8 mouse cellular contexts compared by ENCODE assay signal in the genomic region with DNA sequence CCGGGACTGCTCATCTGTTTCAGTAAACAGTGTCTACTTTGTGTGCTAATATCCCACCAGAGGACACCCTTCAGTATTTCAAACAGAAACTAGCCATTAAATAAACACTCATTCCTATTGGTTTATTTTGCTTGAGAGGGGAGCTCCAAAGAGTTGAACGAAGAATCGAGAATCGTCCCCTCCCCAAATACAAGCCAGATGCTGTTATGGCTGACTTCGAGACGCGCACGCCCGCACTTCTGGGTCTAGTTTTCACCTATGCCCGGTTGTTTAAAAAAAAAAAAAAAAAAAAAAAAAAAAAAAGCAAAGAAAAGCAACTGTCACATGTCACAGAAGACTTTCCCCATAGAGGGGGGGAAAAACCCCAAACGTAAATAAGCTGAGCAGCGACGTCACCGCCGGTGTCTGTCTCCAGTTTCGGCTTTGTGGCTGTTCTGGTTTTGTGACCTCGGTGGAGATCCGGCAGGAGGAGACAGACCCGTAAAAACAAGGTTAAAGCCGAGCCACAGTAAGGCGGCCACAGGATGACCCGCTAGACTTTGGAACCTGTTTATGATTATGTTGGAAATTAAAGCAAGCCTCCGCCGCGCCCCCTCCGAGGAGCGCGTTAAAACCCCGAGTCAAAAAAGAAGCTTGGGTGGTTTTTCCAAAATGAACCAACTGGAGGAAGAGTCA. TPM values are rescaled to one million over a fixed set of nuclear protein-coding genes. Genes with fewer than 3 reads are reported as not detected.
DNase-seq lines count a peak whose midpoint lies in the region; ATAC-seq lines count a peak whose summit lies in the region.

No protein-coding gene starts in this region.

- H3K4me1 ChIP-seq in embryonic facial prominence, embryonic 15.5 days: peaks cover 10% of the 10 kb centered on the region
- peaks cover 46% of the 10 kb centered on the region for H3K4me1 ChIP-seq in hindbrain, embryonic 10.5 days (replicated peaks)
- peaks cover 11% of the 10 kb centered on the region for H3K4me1 ChIP-seq in limb, embryonic 13.5 days
- peaks cover 39% of the 10 kb centered on the region for H3K4me1 ChIP-seq in midbrain, embryonic 14.5 days (ENCODE audit: control insufficient read depth, insufficient read depth, low read length)

- H3K9ac ChIP-seq in embryonic facial prominence, embryonic 15.5 days: peak overlapping the region; percentile 75
- peak overlapping the region; percentile 97 for H3K9ac ChIP-seq in limb, embryonic 13.5 days
- H3K9ac ChIP-seq in midbrain, embryonic 14.5 days (replicated peaks; ENCODE audit: low read length): peak overlapping the region; percentile 55

- no peaks in the 10 kb centered on the region for H3K36me3 ChIP-seq in embryonic facial prominence, embryonic 15.5 days
- no peaks in the 10 kb centered on the region for H3K36me3 ChIP-seq in hindbrain, embryonic 10.5 days
- H3K36me3 ChIP-seq in limb, embryonic 13.5 days: no peaks in the 10 kb centered on the region
- no peaks in the 10 kb centered on the region for H3K36me3 ChIP-seq in midbrain, embryonic 14.5 days (ENCODE audit: control insufficient read depth, insufficient read depth, low read length)

- peak; percentile 56 for ATAC-seq in CD4-positive, CD25-positive, alpha-beta regulatory T cell, adult 4 months
- no peak for ATAC-seq in embryonic facial prominence, embryonic 15.5 days (ENCODE audit: insufficient number of reproducible peaks, low FRiP score, low TSS enrichment, low read depth)
- ATAC-seq in limb, embryonic 13.5 days (ENCODE audit: low FRiP score, low read depth): no peak
- ATAC-seq in midbrain, embryonic 14.5 days (ENCODE audit: low FRiP score, low TSS enrichment): no peak

- no peaks in the 10 kb centered on the region for H3K27me3 ChIP-seq in embryonic facial prominence, embryonic 15.5 days
- H3K27me3 ChIP-seq in hindbrain, embryonic 10.5 days (ENCODE audit: insufficient read depth, poor library complexity, severe bottlenecking): no peaks in the 10 kb centered on the region
- H3K27me3 ChIP-seq in limb, embryonic 13.5 days: no peaks in the 10 kb centered on the region
- H3K27me3 ChIP-seq in midbrain, embryonic 14.5 days (ENCODE audit: control insufficient read depth, insufficient read depth, low read length): peaks cover 11% of the 10 kb centered on the region; the same call in 1 of the 2 replicates

- H3K9me3 ChIP-seq in embryonic facial prominence, embryonic 15.5 days (replicated peaks): no peaks in the 10 kb centered on the region
- H3K9me3 ChIP-seq in hindbrain, embryonic 10.5 days: no peaks in the 10 kb centered on the region
- no peaks in the 10 kb centered on the region for H3K9me3 ChIP-seq in limb, embryonic 13.5 days
- no peaks in the 10 kb centered on the region for H3K9me3 ChIP-seq in midbrain, embryonic 14.5 days (ENCODE audit: control insufficient read depth, low read length)

- peak overlapping the region; percentile 74 for H3K4me3 ChIP-seq in embryonic facial prominence, embryonic 15.5 days (replicated peaks)
- peak overlapping the region; percentile 85 for H3K4me3 ChIP-seq in hindbrain, embryonic 10.5 days
- H3K4me3 ChIP-seq in limb, embryonic 13.5 days: peak overlapping the region; percentile 87
- peak overlapping the region; percentile 53 for H3K4me3 ChIP-seq in midbrain, embryonic 14.5 days (replicated peaks; ENCODE audit: low read depth, low read length)

- under 1% methylated on average over 29 of the region's 29 CpGs for WGBS in embryonic facial prominence, embryonic 15.5 days
- WGBS in hindbrain, embryonic 10.5 days: under 1% methylated on average over 29 of the region's 29 CpGs
- under 1% methylated on average over 29 of the region's 29 CpGs for WGBS in limb, embryonic 13.5 days
- WGBS in midbrain, embryonic 14.5 days: under 1% methylated on average over 29 of the region's 29 CpGs

- H3K4me2 ChIP-seq in embryonic facial prominence, embryonic 15.5 days (replicated peaks): peak overlapping the region; percentile 97
- peak overlapping the region; percentile 96 for H3K4me2 ChIP-seq in limb, embryonic 13.5 days (replicated peaks)
- H3K4me2 ChIP-seq in midbrain, embryonic 14.5 days (ENCODE audit: low read length): peak overlapping the region; percentile 97

- DNase-seq in NIH3T3 (ENCODE audit: low read depth): peak; percentile 79
- DNase-seq in hindbrain, embryonic 10.5 days (ENCODE audit: low spot score): peak; percentile 64
- DNase-seq in midbrain, embryonic 14.5 days: peak; percentile 65
- DNase-seq in testis, postnatal 10 days (ENCODE audit: low spot score): peak; percentile 57
- DNase-seq in right cerebral cortex, postnatal 14 days: no peak

- H3K27ac ChIP-seq in embryonic facial prominence, embryonic 15.5 days (replicated peaks): peak overlapping the region; percentile 99
- peak overlapping the region; percentile 97 for H3K27ac ChIP-seq in hindbrain, embryonic 10.5 days
- H3K27ac ChIP-seq in limb, embryonic 13.5 days: peak overlapping the region; percentile 98
- H3K27ac ChIP-seq in midbrain, embryonic 14.5 days (replicated peaks; ENCODE audit: low read depth, low read length): peak overlapping the region; percentile 84

RNA-seq across cellular contexts. Expression of a gene that starts 1.2 kb away (rescaled TPM):
- polyA plus RNA-seq in CD4-positive, CD25-positive, alpha-beta regulatory T cell, adult 4 months (2017; shearing (Covaris generic)): 10 to 100 TPM; 57.4 to 72.4 TPM
- 70.2 and 74.4 TPM in 2 replicates for polyA plus RNA-seq in embryonic facial prominence, embryonic 15.5 days (2015; fragmentation: Nextera tagmentation; extraction: Ambion mirVana)
- polyA plus RNA-seq in hindbrain, embryonic 10.5 days (2016; fragmentation: Nextera tagmentation; extraction: Ambion mirVana): 68.9 and 83.0 TPM in 2 replicates
- 98.7 and 103 TPM in 2 replicates for polyA plus RNA-seq in limb, embryonic 13.5 days (2015; fragmentation: Nextera tagmentation; extraction: Ambion mirVana)
- polyA plus RNA-seq in midbrain, embryonic 14.5 days (2014; fragmentation: Nextera tagmentation; extraction: Ambion mirVana): 9.8 and 16.5 TPM in 2 replicates
